Mouse (Mus musculus): Measurements from ENCODE around the gene Ube2d2b. TPM values are rescaled to one million over a fixed set of nuclear protein-coding genes. Genes with fewer than 3 reads are reported as not detected.

Ube2d2b gene
- total and polyA plus RNA-seq, 2 experiments from 2014 or later = not detected

DNA sequence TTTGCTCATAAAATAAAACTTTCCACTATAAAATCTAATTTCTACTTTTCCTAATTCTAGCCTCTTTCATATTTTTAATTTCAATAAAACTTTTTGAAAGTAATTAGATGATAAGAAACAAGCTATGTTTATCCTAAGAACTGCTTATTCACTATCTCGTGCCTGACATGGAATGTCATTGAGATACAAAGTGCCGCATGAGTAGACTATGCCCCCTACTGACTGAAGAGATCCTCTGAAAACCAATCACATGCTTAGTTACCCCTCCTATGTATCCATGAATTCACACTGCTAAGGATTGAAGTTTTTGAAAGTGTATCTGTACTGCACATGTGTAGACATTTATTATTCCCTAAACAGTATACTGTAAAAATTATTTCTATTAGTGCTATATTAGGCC is 36.0 kb upstream of the Ube2d2b start:
- Histone ChIP-seq H3K9ac (no peak overlapping the region), H3K4me2 (ENCODE audit: low read depth) (no peak overlapping the region), H3K27me3 (ENCODE audit: insufficient read depth, low read length) (no peaks in the 10 kb centered on the region), H3K9me3 (ENCODE audit: low read length) (no peaks in the 10 kb centered on the region), H3K36me3 (ENCODE audit: insufficient read depth) (peaks cover 17% of the 10 kb centered on the region; the same call in 1 of the 2 replicates), H3K4me1 (ENCODE audit: insufficient read depth) (no peaks in the 10 kb centered on the region), H3K4me3 (ENCODE audit: low read depth, low read length) (no peak overlapping the region), H3K27ac (ENCODE audit: low read depth, low read length) (no peak overlapping the region)
- WGBS = 30% methylated on average over 2 of the region's 2 CpGs
- TF ChIP-seq CTCF (IDR thresholded peaks at IDR 0.05; ENCODE audit: low read depth) = peak; percentile 27
- DNase-seq (no peak), ATAC-seq (no peak)

DNA sequence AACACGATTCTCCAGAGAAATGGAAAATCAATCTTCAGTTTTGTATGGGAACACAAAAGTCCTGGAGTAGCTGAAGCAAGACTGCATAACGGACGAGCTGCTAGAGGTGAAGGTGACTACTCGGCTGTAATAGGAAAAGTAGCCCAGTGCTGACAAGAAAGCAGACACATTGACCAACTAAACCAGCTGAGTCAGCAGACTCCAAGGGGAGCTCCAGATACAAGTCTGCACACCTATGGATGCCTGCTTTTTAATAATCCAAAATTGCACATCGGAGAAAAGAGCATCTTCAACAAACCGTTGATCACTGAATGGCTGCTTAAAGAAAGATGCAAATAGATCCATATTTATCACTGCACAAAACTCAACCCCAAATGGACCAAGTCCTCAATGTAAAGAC is 31.6 kb upstream of the Ube2d2b start:
- no peak overlapping the region for H3K4me2 ChIP-seq (ENCODE audit: low read depth)
- H3K4me3 ChIP-seq (ENCODE audit: low read depth, low read length) = no peak overlapping the region
- 95% methylated on average over 6 of the region's 6 CpGs for WGBS
- H3K4me1 ChIP-seq (ENCODE audit: insufficient read depth) = no peaks in the 10 kb centered on the region
- no peaks in the 10 kb centered on the region for H3K27me3 ChIP-seq (ENCODE audit: insufficient read depth, low read length)
- H3K9ac ChIP-seq = no peak overlapping the region
- no peak overlapping the region for H3K27ac ChIP-seq (ENCODE audit: low read depth, low read length)
- DNase-seq (no peak), ATAC-seq (no peak)
- H3K36me3 ChIP-seq (ENCODE audit: insufficient read depth) = peaks cover 17% of the 10 kb centered on the region; the same call in 1 of the 2 replicates
- H3K9me3 ChIP-seq (ENCODE audit: low read length) = no peaks in the 10 kb centered on the region
- no peak for TF ChIP-seq CTCF (IDR thresholded peaks at IDR 0.05; ENCODE audit: low read depth)

GRCm38 (mm10) chr5:107801234-107801633 is 28.7 kb upstream of the Ube2d2b start:
- Histone ChIP-seq H3K4me3 (ENCODE audit: low read depth, low read length) (no peak overlapping the region), H3K36me3 (ENCODE audit: insufficient read depth) (peaks cover 17% of the 10 kb centered on the region; the same call in 1 of the 2 replicates), H3K27ac (ENCODE audit: low read depth, low read length) (no peak overlapping the region), H3K4me2 (ENCODE audit: low read depth) (no peak overlapping the region), H3K27me3 (ENCODE audit: insufficient read depth, low read length) (no peaks in the 10 kb centered on the region), H3K4me1 (ENCODE audit: insufficient read depth) (no peaks in the 10 kb centered on the region), H3K9ac (no peak overlapping the region), H3K9me3 (ENCODE audit: low read length) (no peaks in the 10 kb centered on the region)
- DNase-seq (no peak), ATAC-seq (no peak)
- TF ChIP-seq CTCF (IDR thresholded peaks at IDR 0.05; ENCODE audit: low read depth) = no peak
- 84% methylated on average over 2 of the region's 2 CpGs for WGBS

DNA sequence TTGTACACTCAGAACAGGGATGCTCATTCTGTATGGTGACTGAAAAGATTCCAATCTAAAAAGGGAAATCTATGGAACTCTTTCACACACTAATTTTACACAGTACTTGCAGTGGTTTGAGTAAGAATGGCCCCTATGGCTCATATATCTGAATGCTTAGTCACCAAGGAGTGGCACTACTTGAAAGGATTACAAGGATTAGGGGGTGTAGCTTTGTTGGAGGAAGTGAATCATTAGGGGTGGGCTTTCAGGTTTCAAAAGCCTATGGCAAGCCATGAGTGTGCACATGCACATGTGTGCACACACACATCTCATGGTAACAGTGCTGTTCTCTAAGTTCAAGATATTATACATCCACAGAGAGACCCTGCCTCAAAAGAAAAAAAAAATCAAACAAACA is 27.3 kb upstream of the Ube2d2b start:
- Histone ChIP-seq H3K4me1 (ENCODE audit: insufficient read depth) (no peaks in the 10 kb centered on the region), H3K4me3 (ENCODE audit: low read depth, low read length) (no peak overlapping the region), H3K4me2 (ENCODE audit: low read depth) (no peak overlapping the region), H3K27me3 (ENCODE audit: insufficient read depth, low read length) (no peaks in the 10 kb centered on the region), H3K36me3 (ENCODE audit: insufficient read depth) (peaks cover 11% of the 10 kb centered on the region; the same call in 1 of the 2 replicates), H3K27ac (ENCODE audit: low read depth, low read length) (no peak overlapping the region), H3K9me3 (ENCODE audit: low read length) (no peaks in the 10 kb centered on the region), H3K9ac (no peak overlapping the region)
- no peak for DNase-seq
- no peak for ATAC-seq
- no peak for TF ChIP-seq CTCF (IDR thresholded peaks at IDR 0.05; ENCODE audit: low read depth)

- no peak for DNase-seq
- TF ChIP-seq CTCF (IDR thresholded peaks at IDR 0.05; ENCODE audit: low read depth) = no peak
These were observed 22.4 kb upstream of the Ube2d2b start for GRCm38 (mm10) chr5:107807496-107807895.

DNA sequence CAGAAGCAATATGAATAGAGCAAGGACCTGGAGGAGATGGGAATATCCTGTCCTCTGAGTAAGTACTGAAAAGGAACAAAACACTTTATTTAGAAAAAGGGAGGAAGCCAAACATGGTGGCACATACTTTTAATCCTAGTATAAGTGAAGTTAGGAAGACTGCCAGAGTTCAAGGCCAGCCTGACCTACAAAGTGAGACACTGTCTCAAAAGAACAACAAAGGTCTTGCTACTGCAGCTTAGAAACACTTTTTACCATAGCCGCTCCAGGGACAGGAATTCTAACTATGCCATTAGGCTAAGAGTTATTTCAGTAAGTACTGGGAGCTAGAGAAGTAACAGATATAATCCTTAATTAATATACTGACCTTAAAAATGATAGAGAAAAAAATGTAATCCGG is 15.2 kb upstream of the Ube2d2b start:
- H3K36me3 ChIP-seq (ENCODE audit: insufficient read depth) = peaks cover 27% of the 10 kb centered on the region
- H3K4me1 ChIP-seq (ENCODE audit: insufficient read depth) = no peaks in the 10 kb centered on the region
- no peaks in the 10 kb centered on the region for H3K27me3 ChIP-seq (ENCODE audit: insufficient read depth, low read length)
- no peaks in the 10 kb centered on the region for H3K9me3 ChIP-seq (ENCODE audit: low read length)
- WGBS = 85% methylated on average over 2 of the region's 2 CpGs
- DNase-seq (no peak), ATAC-seq (no peak)
- no peak overlapping the region for H3K4me2 ChIP-seq (ENCODE audit: low read depth)
- H3K27ac ChIP-seq (ENCODE audit: low read depth, low read length) = no peak overlapping the region
- no peak overlapping the region for H3K9ac ChIP-seq
- H3K4me3 ChIP-seq (ENCODE audit: low read depth, low read length) = no peak overlapping the region
- no peak for TF ChIP-seq CTCF (IDR thresholded peaks at IDR 0.05; ENCODE audit: low read depth)

More at GRCm38 (mm10) chr5:107807496-107807895, 22.4 kb upstream of the Ube2d2b start:
- no peaks in the 10 kb centered on the region for H3K9me3 ChIP-seq (ENCODE audit: low read length)
- 67% methylated on average over 4 of the region's 4 CpGs for WGBS
- no peak overlapping the region for H3K27ac ChIP-seq (ENCODE audit: low read depth, low read length)
- H3K4me3 ChIP-seq (ENCODE audit: low read depth, low read length) = no peak overlapping the region
- ATAC-seq = no peak
- H3K36me3 ChIP-seq (ENCODE audit: insufficient read depth) = peaks cover 9% of the 10 kb centered on the region
- no peaks in the 10 kb centered on the region for H3K4me1 ChIP-seq (ENCODE audit: insufficient read depth)
- H3K4me2 ChIP-seq (ENCODE audit: low read depth) = no peak overlapping the region
- no peak overlapping the region for H3K9ac ChIP-seq
- H3K27me3 ChIP-seq (ENCODE audit: insufficient read depth, low read length) = no peaks in the 10 kb centered on the region

DNA sequence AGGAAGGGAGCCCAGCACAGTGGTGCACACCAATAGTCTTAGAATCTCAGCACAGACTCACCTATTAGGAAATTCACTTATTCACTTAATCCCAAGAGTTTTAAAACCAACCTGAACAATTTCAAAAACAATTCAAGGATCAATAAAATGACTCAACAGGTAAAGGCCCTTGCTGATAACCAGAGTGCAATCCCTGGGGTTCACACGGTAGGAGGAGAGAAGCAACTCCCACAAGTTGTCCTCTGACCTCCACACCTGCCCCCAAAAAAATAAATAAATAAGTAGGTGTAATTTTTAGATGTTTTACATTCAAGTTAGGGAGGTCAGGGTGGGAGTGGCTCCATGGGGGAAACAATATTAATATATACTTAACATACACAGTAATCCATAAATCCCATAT is 7.4 kb upstream of the Ube2d2b start:
- ATAC-seq = no peak
- no peak for DNase-seq

More for the DNA sequence above, 7.4 kb upstream of the Ube2d2b start:
- Histone ChIP-seq H3K9me3 (ENCODE audit: low read length) (no peaks in the 10 kb centered on the region), H3K4me2 (ENCODE audit: low read depth) (no peak overlapping the region), H3K27me3 (ENCODE audit: insufficient read depth, low read length) (no peaks in the 10 kb centered on the region), H3K4me3 (ENCODE audit: low read depth, low read length) (no peak overlapping the region), H3K4me1 (ENCODE audit: insufficient read depth) (no peaks in the 10 kb centered on the region), H3K36me3 (ENCODE audit: insufficient read depth) (0 out of 2 replicates have a peak, but pooled peaks cover 5% of the 10 kb centered on the region), H3K27ac (ENCODE audit: low read depth, low read length) (no peak overlapping the region), H3K9ac (no peak overlapping the region)
- no peak for TF ChIP-seq CTCF (IDR thresholded peaks at IDR 0.05; ENCODE audit: low read depth)
- WGBS = 100% methylated on average over 1 of the region's 1 CpGs

Data from forebrain, postnatal 0 days (tissue).